Mouse (Mus musculus) gastrocnemius, postnatal 4 days (tissue): ENCODE measurements around the gene Rfc1. TPM values are rescaled to one million over a fixed set of nuclear protein-coding genes. Genes with fewer than 3 reads are reported as not detected.

Source experiments
- DNase-seq, 2 experiments: peaks; one replicate each; pipeline ENCODE4 v3.0.0; 2021 to 2022; ENCODE audit warnings: low spot score in 2 of 2, mixed read lengths in 2 of 2
- total RNA-seq, 2 experiments: library from RNA; stranded (reverse); gene quantifications; 2 replicates each; pipeline ENCODE4 v1.2.3; 2021

Gene Rfc1
- total RNA-seq, 2 experiments from 2014 or later, result 41.2 to 43.6 TPM

- no peak for DNase-seq
Observed at GRCm38 (mm10) chr5:65217305-65218269, 117.9 kb downstream of the Rfc1 start.

DNA sequence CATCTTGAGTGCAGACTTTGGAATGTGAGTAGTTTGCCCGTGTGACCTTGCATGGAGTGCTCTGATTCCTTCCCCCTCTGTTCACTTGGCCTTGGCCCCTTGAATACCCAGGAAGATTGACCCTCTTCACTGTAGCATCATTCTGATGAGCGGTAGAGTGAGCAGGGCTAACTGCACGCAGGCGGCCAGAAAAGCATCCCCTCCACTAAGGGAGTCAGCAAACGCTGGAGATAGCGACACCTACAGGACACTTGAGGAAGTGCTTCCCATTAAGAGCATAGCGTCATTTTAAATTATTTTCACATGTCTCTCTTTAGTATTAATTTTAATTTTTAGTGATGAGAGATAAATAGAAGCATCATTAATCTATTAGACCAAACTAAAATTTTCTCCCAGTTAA is 122.1 kb downstream of the Rfc1 start:
- peak in 1 of 2 experiments; percentile 20 for DNase-seq

Other genes starting within 250 kb of the Rfc1 start
- gene Tmem156, start 243.5 kb downstream of the Rfc1 start, total RNA-seq, result under 1 TPM; 0.17 to 0.44 TPM
- 10 to 100 TPM; 20.1 to 21.1 TPM for gene Klhl5, start 228.1 kb downstream of the Rfc1 start, total RNA-seq
- 1 to 10 TPM; 4.0 to 5.8 TPM for gene Wdr19, start 136.0 kb downstream of the Rfc1 start, total RNA-seq
- gene Klb, start 12.6 kb upstream of the Rfc1 start, total RNA-seq, result 1 to 10 TPM; 1.4 to 3.7 TPM
- 1,000 to 10,000 TPM; 1,010 to 1,162 TPM for gene Rpl9, start 55.8 kb upstream of the Rfc1 start, total RNA-seq
- gene Lias, start 55.8 kb upstream of the Rfc1 start, total RNA-seq, result 10 to 100 TPM; 45.3 to 59.0 TPM
- gene Ugdh, start 100.3 kb upstream of the Rfc1 start, total RNA-seq, result 10 to 100 TPM; 40.8 to 41.9 TPM
- gene Gm43552, start 157.2 kb upstream of the Rfc1 start, total RNA-seq, result 1 to 10 TPM in 1 of 2 experiments, not detected in 1; 3.0 TPM
- 10 to 100 TPM; 63.6 to 70.2 TPM for gene Smim14, start 201.5 kb upstream of the Rfc1 start, total RNA-seq
- 10 to 100 TPM; 77.9 to 88.6 TPM for gene Ube2k, start 201.6 kb upstream of the Rfc1 start, total RNA-seq